In the genomic region with DNA sequence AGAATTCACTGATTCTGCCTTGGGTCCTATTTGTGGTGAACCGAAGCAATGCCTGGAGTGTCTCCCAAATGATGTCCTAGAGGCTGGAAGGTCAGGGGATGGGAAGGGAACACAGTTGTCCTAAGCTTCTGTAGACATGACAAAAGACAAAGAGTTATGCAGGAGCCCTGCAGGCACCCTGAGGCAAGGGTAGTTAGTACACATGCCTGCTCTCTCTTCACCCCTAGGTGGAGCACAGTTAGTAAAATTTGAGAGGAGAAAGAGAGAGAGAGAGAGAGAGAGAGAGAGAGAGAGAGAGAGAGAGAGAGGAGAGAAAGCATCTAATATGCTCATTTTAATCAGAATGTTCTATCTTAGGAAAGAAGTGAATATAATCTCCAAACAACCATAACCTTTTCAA, we compare ENCODE assay signal across 15 mouse cellular contexts.
DNase-seq lines count a peak whose midpoint lies in the region; ATAC-seq and TF ChIP-seq lines count a peak whose summit lies in the region.
"Had no signal": no experiment of that assay in that cellular context is flagged by ENCODE, and none has a peak within 500 bp of the region (broad histone marks: within the 10 kb centered on the region; RNA-seq: fewer than 3 reads in every experiment).

No protein-coding gene starts in this region.

- peak; percentile 54; the same call in 1 of the 2 replicates for ATAC-seq in forebrain, embryonic 16.5 days
- ATAC-seq in forebrain, embryonic 13.5 days, result no peak
- no peak for ATAC-seq in kidney, embryonic 15.5 days (replicated peaks; ENCODE audit: low FRiP score)
- ATAC-seq: CD4-positive, CD25-positive, alpha-beta regulatory T cell, adult 4 months; intestine, embryonic 16.5 days had no signal

- no peak for TF ChIP-seq CTCF in thymus, adult 2 months (IDR thresholded peaks at IDR 0.05; ENCODE audit: borderline replicate concordance, control insufficient read depth, extremely low read depth, insufficient read depth, low read length, poor library complexity)

- H3K27ac ChIP-seq in forebrain, embryonic 16.5 days (ENCODE audit: low read length), result no peak overlapping the region
- no peak overlapping the region for H3K27ac ChIP-seq in forebrain, embryonic 13.5 days
- no peak overlapping the region for H3K27ac ChIP-seq in kidney, embryonic 15.5 days
- no peak overlapping the region for H3K27ac ChIP-seq in thymus, adult 2 months (ENCODE audit: control insufficient read depth, insufficient read depth, low read length)
- H3K27ac ChIP-seq: embryonic facial prominence, embryonic 12.5 days; limb, embryonic 15.5 days had no signal

- H3K36me3 ChIP-seq in forebrain, embryonic 16.5 days (ENCODE audit: control insufficient read depth, insufficient read depth), result no peaks in the 10 kb centered on the region
- H3K36me3 ChIP-seq in forebrain, embryonic 13.5 days (ENCODE audit: poor library complexity, severe bottlenecking), result no peaks in the 10 kb centered on the region
- no peaks in the 10 kb centered on the region for H3K36me3 ChIP-seq in kidney, embryonic 15.5 days
- H3K36me3 ChIP-seq in thymus, adult 2 months (ENCODE audit: control insufficient read depth, insufficient read depth, low read length), result no peaks in the 10 kb centered on the region
- H3K36me3 ChIP-seq: embryonic facial prominence, embryonic 12.5 days; limb, embryonic 15.5 days had no signal

- H3K27me3 ChIP-seq in forebrain, embryonic 16.5 days (replicated peaks; ENCODE audit: control insufficient read depth, insufficient read depth, low read length), result no peaks in the 10 kb centered on the region
- no peaks in the 10 kb centered on the region for H3K27me3 ChIP-seq in forebrain, embryonic 13.5 days
- H3K27me3 ChIP-seq in kidney, embryonic 15.5 days, result no peaks in the 10 kb centered on the region
- H3K27me3 ChIP-seq in thymus, adult 2 months (ENCODE audit: control insufficient read depth, insufficient read depth, low read length), result no peaks in the 10 kb centered on the region
- H3K27me3 ChIP-seq: embryonic facial prominence, embryonic 12.5 days; limb, embryonic 15.5 days had no signal

- peaks cover 13% of the 10 kb centered on the region for H3K4me1 ChIP-seq in forebrain, embryonic 16.5 days (replicated peaks; ENCODE audit: control insufficient read depth, insufficient read depth, low read length)
- H3K4me1 ChIP-seq in forebrain, embryonic 13.5 days, result peaks cover 16% of the 10 kb centered on the region
- H3K4me1 ChIP-seq in kidney, embryonic 15.5 days, result peaks cover 7% of the 10 kb centered on the region
- H3K4me1 ChIP-seq in thymus, adult 2 months (replicated peaks; ENCODE audit: control insufficient read depth, insufficient read depth, low read length), result peaks cover 2% of the 10 kb centered on the region; the same call in 1 of the 2 replicates
- H3K4me1 ChIP-seq: limb, embryonic 15.5 days had no signal

- no peak overlapping the region for H3K9ac ChIP-seq in forebrain, embryonic 16.5 days (replicated peaks; ENCODE audit: low read depth, low read length)
- H3K9ac ChIP-seq in forebrain, embryonic 13.5 days, result no peak overlapping the region
- H3K9ac ChIP-seq in kidney, embryonic 15.5 days, result no peak overlapping the region
- H3K9ac ChIP-seq: embryonic facial prominence, embryonic 12.5 days; limb, embryonic 15.5 days had no signal

- H3K4me2 ChIP-seq in forebrain, embryonic 16.5 days (ENCODE audit: low read length), result no peak overlapping the region
- no peak overlapping the region for H3K4me2 ChIP-seq in forebrain, embryonic 13.5 days
- no peak overlapping the region for H3K4me2 ChIP-seq in kidney, embryonic 15.5 days
- H3K4me2 ChIP-seq: embryonic facial prominence, embryonic 12.5 days; limb, embryonic 15.5 days had no signal

- H3K9me3 ChIP-seq in forebrain, embryonic 16.5 days (ENCODE audit: control insufficient read depth, low read length), result no peaks in the 10 kb centered on the region
- no peaks in the 10 kb centered on the region for H3K9me3 ChIP-seq in forebrain, embryonic 13.5 days (replicated peaks)
- no peaks in the 10 kb centered on the region for H3K9me3 ChIP-seq in kidney, embryonic 15.5 days (replicated peaks)
- H3K9me3 ChIP-seq: embryonic facial prominence, embryonic 12.5 days; limb, embryonic 15.5 days had no signal

- H3K4me3 ChIP-seq in forebrain, embryonic 16.5 days (replicated peaks; ENCODE audit: low read length), result no peak overlapping the region
- no peak overlapping the region for H3K4me3 ChIP-seq in forebrain, embryonic 13.5 days
- no peak overlapping the region for H3K4me3 ChIP-seq in kidney, embryonic 15.5 days (replicated peaks)
- no peak overlapping the region for H3K4me3 ChIP-seq in thymus, adult 2 months (ENCODE audit: control insufficient read depth, insufficient read depth, low read length)
- H3K4me3 ChIP-seq: embryonic facial prominence, embryonic 12.5 days; limb, embryonic 15.5 days had no signal

- DNase-seq in kidney, postnatal 36 days, result peak; percentile 3 to 18
- DNase-seq in thymus, postnatal 14 days, result peak; percentile 33
- DNase-seq in thymus, adult 2 months, result no peak
- DNase-seq in MN1 (ENCODE audit: low spot score), result no peak
- no peak for DNase-seq in spleen, postnatal 4 days (ENCODE audit: low spot score in 2 of 2)
- DNase-seq: adrenal gland, postnatal 25 days; gastrocnemius, postnatal 36 days; right cerebral cortex, adult 18-20 months had no signal

- 83% methylated on average over 1 of the region's 1 CpGs for WGBS in forebrain, embryonic 16.5 days
- WGBS in forebrain, embryonic 13.5 days, result 76% methylated on average over 1 of the region's 1 CpGs
- WGBS in kidney, embryonic 15.5 days, result 68% methylated on average over 1 of the region's 1 CpGs
- 94% methylated on average over 1 of the region's 1 CpGs for WGBS in thymus, adult 2 months

- no peak for TF ChIP-seq POLR2A in thymus, adult 2 months (IDR thresholded peaks at IDR 0.05; ENCODE audit: control insufficient read depth, extremely low read depth, insufficient read depth, low read length, poor library complexity)

Comparison
In these comparisons a context has a peak if more than half of its experiments do, and no peak if none do; other contexts are left out.
1. DNase-seq: peak in kidney, postnatal 36 days (2 of 2) and thymus, postnatal 14 days (single experiment); none in thymus, adult 2 months (single experiment), MN1 (single experiment) and spleen, postnatal 4 days (0 of 2).